Mouse (Mus musculus) ES-E14 (cell line): ENCODE measurements at regions not wholly inside any gene's neighbourhood (a gene's known extent, or its start where the extent isn't known, plus 50 kb on each side); places are given as distances from the start of the nearest gene placed in this dataset.

ENCODE experiments used
- DNase-seq: peaks from one replicate; pipeline ENCODE4 v3.0.0-alpha.2; 2013; ENCODE audit warnings: low read depth, low spot score
- H3K27ac ChIP-seq: 2 replicates; pipeline ENCODE4 v1.5.1; 2012; ENCODE audit warnings: low read depth, mild to moderate bottlenecking, low read length, moderate library complexity, mixed read lengths; ENCODE audit not compliant: poor library complexity, insufficient read depth, severe bottlenecking
- H3K36me3 ChIP-seq: 2 replicates; pipeline ENCODE4 v1.6.1; 2012; ENCODE audit warnings: mild to moderate bottlenecking, low read length, moderate library complexity, mixed read lengths; ENCODE audit not compliant: control insufficient read depth, poor library complexity, insufficient read depth, severe bottlenecking
- H3K4me1 ChIP-seq, 2 experiments: fragments of 150-350 bp in 1 of 2; sonication (generic) in 1 of 2; 2 replicates each; pipeline ENCODE4 v1.6.1; 2012; ENCODE audit warnings: low read length in 2 of 2, mild to moderate bottlenecking in 1 of 2, mixed read lengths in 1 of 2; ENCODE audit not compliant: control insufficient read depth in 2 of 2, insufficient read depth in 2 of 2, poor library complexity in 1 of 2
- H3K4me3 ChIP-seq, 2 experiments: fragments of 150-350 bp in 1 of 2; sonication (generic) in 1 of 2; 2 replicates each; pipeline ENCODE4 v1.5.1; 2012; ENCODE audit warnings: low read length in 2 of 2, low read depth in 1 of 2, mild to moderate bottlenecking in 1 of 2, mixed read lengths in 1 of 2; ENCODE audit not compliant: insufficient read depth in 1 of 2, poor library complexity in 1 of 2, severe bottlenecking in 1 of 2
- H3K9ac ChIP-seq: 2 replicates; pipeline ENCODE4 v1.6.1; 2012; ENCODE audit warnings: low read depth, mild to moderate bottlenecking, low read length, mixed read lengths; ENCODE audit not compliant: poor library complexity, insufficient read depth, severe bottlenecking
- H3K9me3 ChIP-seq: fragments of 150-350 bp; sonication (generic); 2 replicates; pipeline ENCODE4 v1.6.1; 2012; ENCODE audit warnings: low read depth, mild to moderate bottlenecking, low read length; ENCODE audit not compliant: control insufficient read depth, insufficient read depth
- CHD2 ChIP-seq: IDR thresholded peaks from 2 replicates; pipeline ENCODE4 v1.6.1; 2014; ENCODE audit warnings: mild to moderate bottlenecking, low read depth, low read length, inconsistent platforms
- HCFC1 ChIP-seq: IDR thresholded peaks from 2 replicates; pipeline ENCODE4 v1.6.1; 2012; ENCODE audit warnings: low read length, inconsistent platforms, borderline replicate concordance; ENCODE audit not compliant: insufficient read depth
- MAFK ChIP-seq: IDR thresholded peaks from 2 replicates; pipeline ENCODE4 v1.6.1; 2014; ENCODE audit warnings: mild to moderate bottlenecking, low read depth, low read length, inconsistent platforms; ENCODE audit not compliant: insufficient read depth
- ZC3H11A ChIP-seq: IDR thresholded peaks from 2 replicates; pipeline ENCODE4 v1.6.1; 2012; ENCODE audit warnings: low read depth, mild to moderate bottlenecking, inconsistent platforms, low read length, borderline replicate concordance
- ZNF384 ChIP-seq: IDR thresholded peaks from 2 replicates; pipeline ENCODE4 v1.6.1; 2012; ENCODE audit warnings: low read depth, low read length, inconsistent platforms
- in situ Hi-C, 2 experiments: fragments of 600-800 bp; cut with MboI; formaldehyde crosslinking; loops; one replicate each; pipeline ENCODE4 v1.15.1; 2025; ENCODE audit warnings: low sequenced_read_pairs in 2 of 2, inconsistent platforms in 1 of 2; ENCODE audit not compliant: unreplicated experiment in 2 of 2

- H3K4me3 ChIP-seq = no peak overlapping the region
- TF ChIP-seq ZNF384 (no peak), HCFC1 (no peak), ZC3H11A (no peak), CHD2 (no peak), MAFK (no peak)
- H3K4me1 ChIP-seq = peaks cover 0 to 1% of the 10 kb centered on the region in 2 experiments; a peak in 1 of 4 replicates
- no peak for DNase-seq
- no peak overlapping the region for H3K9ac ChIP-seq
- no peak overlapping the region for H3K27ac ChIP-seq
- no peaks in the 10 kb centered on the region for H3K36me3 ChIP-seq
- no peaks in the 10 kb centered on the region for H3K9me3 ChIP-seq
- in situ Hi-C loops = no loop called here
Measured at GRCm38 (mm10) chr2:174942221-174942620, 67.8 kb upstream of the Gm14444 start.

- DNase-seq = no peak
- H3K9me3 ChIP-seq = no peaks in the 10 kb centered on the region
- no peak overlapping the region for H3K9ac ChIP-seq
- TF ChIP-seq ZNF384 (no peak), HCFC1 (no peak), MAFK (no peak), CHD2 (no peak), ZC3H11A (no peak)
- no peak overlapping the region for H3K4me3 ChIP-seq
- no peaks in the 10 kb centered on the region for H3K36me3 ChIP-seq
- H3K4me1 ChIP-seq = peaks cover 0 to 1% of the 10 kb centered on the region in 2 experiments; a peak in 1 of 4 replicates
- in situ Hi-C loops = no loop called here
- H3K27ac ChIP-seq = no peak overlapping the region
Measured at GRCm38 (mm10) chr2:174948106-174948505, 61.9 kb upstream of the Gm14444 start.
